Mouse (Mus musculus) embryonic fibroblast, embryonic 13.5 days (primary cell): Measurements from ENCODE around the gene Lpgat1. TPM values are rescaled to one million over a fixed set of nuclear protein-coding genes. Genes with fewer than 3 reads are reported as not detected.

Source experiments
- H3K27ac ChIP-seq: 2 replicates; pipeline ENCODE4 v1.5.1; 2012; ENCODE audit warnings: low read length, control low read depth, inconsistent platforms; ENCODE audit not compliant: insufficient read depth
- H3K4me1 ChIP-seq: 2 replicates; pipeline ENCODE4 v1.6.1; 2011; ENCODE audit warnings: low read length; ENCODE audit not compliant: control insufficient read depth, insufficient read depth
- H3K4me3 ChIP-seq: 2 replicates; pipeline ENCODE4 v1.5.1; 2011; ENCODE audit warnings: mild to moderate bottlenecking, control low read depth, low read length; ENCODE audit not compliant: insufficient read depth
- CTCF ChIP-seq: IDR thresholded peaks from 2 replicates; pipeline ENCODE4 v1.5.1; 2011; ENCODE audit warnings: mild to moderate bottlenecking, control low read depth, low read length, moderate library complexity, borderline replicate concordance; ENCODE audit not compliant: insufficient read depth
- POLR2A ChIP-seq: IDR thresholded peaks from 2 replicates; pipeline ENCODE4 v1.6.1; 2011; ENCODE audit warnings: low read depth, mild to moderate bottlenecking, control low read depth, low read length, moderate library complexity
- polyA plus RNA-seq: library from polyadenylated mRNA; stranded (reverse); fragments of >200 nt; gene quantifications from 2 replicates; pipeline ENCODE4 v1.2.4, GENCODE M21; 2011; ENCODE audit warnings: low read depth; ENCODE audit not compliant: missing spikeins, insufficient read length

Lpgat1 gene
- polyA plus RNA-seq, 1 experiment: 66.1 TPM

DNA sequence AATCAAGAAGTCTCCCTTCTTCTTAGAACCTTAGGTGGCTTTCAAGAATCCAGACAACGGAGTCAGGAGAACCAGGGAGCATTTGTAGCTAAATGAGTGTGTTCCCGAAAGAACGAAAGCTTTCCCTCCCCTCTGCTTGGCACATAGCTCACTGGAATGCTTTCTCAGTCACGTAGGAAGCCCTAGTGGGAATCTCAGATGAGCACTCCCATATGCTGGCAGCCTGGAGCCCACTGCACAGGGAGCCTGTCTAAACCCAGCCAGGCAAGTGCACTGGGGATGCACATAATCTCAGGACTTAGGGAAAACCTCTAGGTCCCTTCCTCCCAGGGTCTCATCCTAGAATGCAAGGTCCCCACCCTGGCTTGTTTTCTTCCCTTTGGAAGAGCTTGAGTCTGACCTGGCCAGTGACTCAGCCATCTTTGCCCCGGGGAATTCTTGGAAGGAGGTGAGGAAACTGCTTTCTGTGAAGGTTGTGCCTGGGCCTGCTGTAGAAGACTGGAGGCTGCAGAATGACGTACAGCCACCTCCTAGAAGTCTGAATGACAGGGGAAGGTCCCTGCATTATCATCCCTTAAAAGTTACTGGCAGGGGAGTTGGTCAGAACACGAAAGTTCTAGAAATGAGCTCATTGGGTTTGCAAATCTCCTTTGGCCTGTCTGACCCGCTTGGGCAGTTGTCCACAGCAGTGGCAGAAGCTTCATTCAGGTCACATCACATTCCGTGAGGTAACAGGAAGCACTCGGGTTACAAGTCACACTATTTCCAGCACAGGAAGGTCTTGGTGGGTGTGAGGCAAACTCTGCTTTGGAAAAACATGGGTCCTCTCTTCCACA lies 85.4 kb downstream of the Lpgat1 start:
- H3K4me3 ChIP-seq: no peak overlapping the region
- TF ChIP-seq CTCF (no peak), POLR2A (no peak)
- H3K27ac ChIP-seq: 0 out of 2 replicates have a peak overlapping the region, but pooled peaks have one; percentile 11
- H3K4me1 ChIP-seq: peaks cover 9% of the 10 kb centered on the region

GRCm38 (mm10) chr1:191804747-191805146 lies 87.1 kb downstream of the Lpgat1 start:
- Histone ChIP-seq H3K27ac (no peak overlapping the region), H3K4me3 (no peak overlapping the region), H3K4me1 (peaks cover 9% of the 10 kb centered on the region)
- no peak for TF ChIP-seq CTCF
- no peak for TF ChIP-seq POLR2A

DNA sequence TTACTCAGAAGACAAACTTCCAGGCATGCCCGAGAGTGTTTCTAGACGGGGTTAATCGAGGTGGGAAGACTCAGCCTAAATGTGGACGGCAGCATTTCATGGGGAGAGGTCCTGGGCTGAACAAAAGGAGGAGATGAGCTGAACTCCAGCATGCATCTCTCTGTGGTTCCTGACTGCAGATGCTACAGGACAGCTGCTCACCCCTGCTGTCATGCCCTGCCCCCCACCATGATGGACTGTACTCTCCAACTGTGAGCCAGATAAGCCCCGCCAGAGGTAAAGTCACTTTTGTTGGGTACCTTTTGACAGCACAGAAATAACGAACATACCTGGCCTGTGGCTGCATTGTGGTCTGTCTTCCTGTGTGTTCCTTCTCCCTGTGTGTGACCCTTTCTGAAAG lies 88.2 kb downstream of the Lpgat1 start:
- TF ChIP-seq CTCF (no peak), POLR2A (no peak)
- H3K4me3 ChIP-seq: no peak overlapping the region
- no peak overlapping the region for H3K27ac ChIP-seq
- peaks cover 9% of the 10 kb centered on the region for H3K4me1 ChIP-seq

DNA sequence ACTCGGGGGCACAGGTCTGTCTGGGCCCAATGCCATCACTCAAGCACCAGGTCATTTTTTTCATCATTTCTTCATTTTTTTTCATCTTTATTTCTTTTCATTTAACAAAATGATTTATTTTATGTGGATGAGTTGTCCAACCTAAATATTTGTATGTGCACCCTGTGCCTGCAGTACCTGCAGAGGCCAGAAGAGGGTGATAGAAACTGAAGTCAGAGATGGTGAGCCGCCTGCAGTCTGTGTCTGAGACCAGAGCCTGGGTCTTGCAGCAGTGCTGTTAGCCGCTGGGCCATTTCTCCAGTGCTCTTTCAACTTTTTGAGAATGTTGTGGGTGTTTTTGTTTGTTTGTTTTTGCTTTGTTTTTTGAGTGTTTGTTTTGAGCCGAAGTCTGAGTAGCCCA lies 89.1 kb downstream of the Lpgat1 start:
- no peak overlapping the region for H3K4me3 ChIP-seq
- no peak overlapping the region for H3K27ac ChIP-seq
- no peak for TF ChIP-seq POLR2A
- TF ChIP-seq CTCF: no peak
- peaks cover 9% of the 10 kb centered on the region for H3K4me1 ChIP-seq

DNA sequence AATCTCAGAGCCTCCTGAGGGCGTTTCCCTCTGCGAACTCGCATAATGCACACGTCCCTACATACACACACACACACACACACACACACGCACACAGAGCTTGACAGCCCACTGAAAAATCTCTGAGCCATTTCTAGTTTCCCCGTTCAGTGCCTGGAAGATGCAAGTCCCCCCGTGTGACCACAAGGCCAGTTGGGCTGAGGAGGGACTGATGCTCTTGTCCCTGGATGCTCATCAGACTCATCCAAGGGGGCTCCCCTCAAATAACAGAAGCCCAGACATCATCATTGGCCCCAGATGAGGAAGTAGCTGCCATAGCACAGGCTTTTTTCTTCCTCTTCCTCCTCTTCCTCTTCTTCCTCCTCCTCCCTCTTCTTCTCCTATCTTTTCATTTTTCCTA lies 90.3 kb downstream of the Lpgat1 start:
- Histone ChIP-seq H3K4me1 (peaks cover 6% of the 10 kb centered on the region; the same call in 1 of the 2 replicates), H3K4me3 (no peak overlapping the region), H3K27ac (no peak overlapping the region)
- TF ChIP-seq CTCF (no peak), POLR2A (no peak)

GRCm38 (mm10) chr1:191808688-191809223 lies 91.1 kb downstream of the Lpgat1 start:
- Histone ChIP-seq H3K4me3 (no peak overlapping the region), H3K27ac (no peak overlapping the region), H3K4me1 (no peaks in the 10 kb centered on the region)
- TF ChIP-seq POLR2A (no peak), CTCF (no peak)

GRCm38 (mm10) chr1:191811774-191812173 lies 94.1 kb downstream of the Lpgat1 start:
- no peak overlapping the region for H3K4me3 ChIP-seq
- TF ChIP-seq POLR2A: no peak
- TF ChIP-seq CTCF: no peak
- no peak overlapping the region for H3K27ac ChIP-seq
- H3K4me1 ChIP-seq: no peaks in the 10 kb centered on the region

DNA sequence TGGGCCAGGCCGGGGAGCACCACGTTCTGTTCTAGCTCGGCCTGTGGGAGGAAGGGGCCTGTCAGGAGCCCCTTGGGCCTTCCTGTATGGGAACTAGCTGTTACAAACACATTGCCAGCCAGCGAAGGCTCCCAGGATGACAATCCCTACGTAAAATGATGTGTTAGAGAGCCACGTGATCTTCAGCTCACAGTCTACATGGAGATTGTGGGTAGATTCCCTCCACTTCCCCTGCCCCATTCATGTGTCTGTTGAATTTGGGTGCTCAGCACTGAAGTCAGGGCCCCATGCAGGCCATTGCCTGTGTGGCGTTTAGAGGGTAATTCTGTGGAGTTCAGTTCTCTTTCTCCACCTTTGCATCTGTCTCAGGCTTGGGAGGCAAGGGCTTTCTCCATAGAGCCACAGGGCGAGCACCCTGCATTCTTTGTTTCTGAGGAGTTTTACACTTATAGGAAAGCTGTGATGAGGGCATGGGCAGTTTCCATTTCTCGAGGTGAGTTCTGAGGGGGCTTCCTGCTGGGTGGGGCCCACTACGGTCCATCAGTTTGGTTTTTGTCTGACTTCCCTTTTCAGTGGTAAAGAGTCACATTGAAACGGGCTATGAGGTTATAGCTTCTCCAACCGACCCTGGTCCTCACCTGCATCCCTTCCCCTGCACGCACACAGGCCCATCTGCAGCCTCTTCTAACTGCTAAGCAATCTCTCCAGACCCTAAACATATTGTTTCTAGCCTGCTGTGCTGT lies 95.5 kb downstream of the Lpgat1 start:
- no peak overlapping the region for H3K27ac ChIP-seq
- no peak overlapping the region for H3K4me3 ChIP-seq
- H3K4me1 ChIP-seq: 0 out of 2 replicates have a peak, but pooled peaks cover 4% of the 10 kb centered on the region
- TF ChIP-seq POLR2A (no peak), CTCF (no peak)

- TF ChIP-seq POLR2A (no peak), CTCF (no peak)
- Histone ChIP-seq H3K4me3 (no peak overlapping the region), H3K4me1 (0 out of 2 replicates have a peak, but pooled peaks cover 4% of the 10 kb centered on the region), H3K27ac (no peak overlapping the region)
These were observed 96.6 kb downstream of the Lpgat1 start for GRCm38 (mm10) chr1:191814240-191814639.
